Mouse (Mus musculus): ENCODE measurements at regions not wholly inside any gene's neighbourhood (a gene's known extent, or its start where the extent isn't known, plus 50 kb on each side); places are given as distances from the start of the nearest gene placed in this dataset.
"Not testable (repeated sequence)": the region's sequence is repeated elsewhere in the genome, so short reads cannot be mapped to it uniquely, and the experiment has no call there.

GRCm38 (mm10) chr16:29758246-29758645 lies 179.1 kb downstream of the Opa1 start:
- WGBS (ENCODE audit: insufficient replicate concordance): 50% methylated on average over 3 of the region's 3 CpGs
- Histone ChIP-seq H3K9ac (replicated peaks) (no peak overlapping the region), H3K4me3 (ENCODE audit: insufficient read depth in 1 of 2, low read depth in 2 of 2, low read length in 2 of 2) (no peak overlapping the region), H3K4me2 (ENCODE audit: low read depth) (no peak overlapping the region), H3K9me3 (ENCODE audit: control insufficient read depth, low read length) (no peaks in the 10 kb centered on the region), H3K36me3 (replicated peaks; ENCODE audit: control insufficient read depth, insufficient read depth, low read depth) (no peaks in the 10 kb centered on the region), H3K27me3 (ENCODE audit: control insufficient read depth, insufficient read depth, low read length) (no peaks in the 10 kb centered on the region), H3K4me1 (replicated peaks; ENCODE audit: control insufficient read depth in 2 of 2, insufficient read depth in 2 of 2, low read length in 1 of 2) (peaks cover 0 to 5% of the 10 kb centered on the region in 2 experiments; a peak in 1 of 4 replicates), H3K27ac (no peak overlapping the region)
- TF ChIP-seq CTCF (IDR thresholded peaks at IDR 0.05; ENCODE audit: low read depth): no peak
- DNase-seq (ENCODE audit: low read depth in 3 of 3, low spot score in 3 of 3) (no peak), ATAC-seq (ENCODE audit: insufficient read depth) (no peak)

- no peaks in the 10 kb centered on the region for H3K27me3 ChIP-seq (ENCODE audit: control insufficient read depth, insufficient read depth, low read length)
- no peak overlapping the region for H3K4me2 ChIP-seq (ENCODE audit: low read depth)
- WGBS (ENCODE audit: insufficient replicate concordance): 73% methylated on average over 3 of the region's 3 CpGs
- no peak overlapping the region for H3K27ac ChIP-seq
- H3K9ac ChIP-seq (replicated peaks): no peak overlapping the region
- TF ChIP-seq CTCF (IDR thresholded peaks at IDR 0.05; ENCODE audit: low read depth): no peak
- TF ChIP-seq EP300 (IDR thresholded peaks at IDR 0.05; ENCODE audit: low read depth): no peak
- no peak overlapping the region for H3K4me3 ChIP-seq (ENCODE audit: insufficient read depth in 1 of 2, low read depth in 2 of 2, low read length in 2 of 2)
- no peaks in the 10 kb centered on the region for H3K9me3 ChIP-seq (ENCODE audit: control insufficient read depth, low read length)
- ATAC-seq (ENCODE audit: insufficient read depth): no peak
- H3K36me3 ChIP-seq (replicated peaks; ENCODE audit: control insufficient read depth, insufficient read depth, low read depth): no peaks in the 10 kb centered on the region
- peaks cover 0 to 4% of the 10 kb centered on the region in 2 experiments; a peak in 1 of 4 replicates for H3K4me1 ChIP-seq (replicated peaks; ENCODE audit: control insufficient read depth in 2 of 2, insufficient read depth in 2 of 2, low read length in 1 of 2)
- DNase-seq (ENCODE audit: low read depth in 3 of 3, low spot score in 3 of 3): no peak
Observed at GRCm38 (mm10) chr16:29759416-29759815, 180.3 kb downstream of the Opa1 start.

GRCm38 (mm10) chr16:29760627-29761026 lies 181.5 kb downstream of the Opa1 start:
- no peak overlapping the region for H3K9ac ChIP-seq (replicated peaks)
- H3K4me2 ChIP-seq (ENCODE audit: low read depth): no peak overlapping the region
- no peaks in the 10 kb centered on the region for H3K27me3 ChIP-seq (ENCODE audit: control insufficient read depth, insufficient read depth, low read length)
- no peak overlapping the region for H3K4me3 ChIP-seq (ENCODE audit: insufficient read depth in 1 of 2, low read depth in 2 of 2, low read length in 2 of 2)
- H3K36me3 ChIP-seq (replicated peaks; ENCODE audit: control insufficient read depth, insufficient read depth, low read depth): no peaks in the 10 kb centered on the region
- ATAC-seq (ENCODE audit: insufficient read depth) (no peak), DNase-seq (ENCODE audit: low read depth in 3 of 3, low spot score in 3 of 3) (no peak)
- H3K9me3 ChIP-seq (ENCODE audit: control insufficient read depth, low read length): no peaks in the 10 kb centered on the region; the same call in 1 of the 2 replicates
- H3K27ac ChIP-seq: no peak overlapping the region
- H3K4me1 ChIP-seq (replicated peaks; ENCODE audit: control insufficient read depth in 2 of 2, insufficient read depth in 2 of 2, low read length in 1 of 2): 0 out of 4 replicates have a peak, but pooled peaks cover 0 to 1% of the 10 kb centered on the region in 2 experiments
- 71% methylated on average over 4 of the region's 4 CpGs for WGBS (ENCODE audit: insufficient replicate concordance)
- TF ChIP-seq CTCF (IDR thresholded peaks at IDR 0.05; ENCODE audit: low read depth): no peak
- TF ChIP-seq EP300 (IDR thresholded peaks at IDR 0.05; ENCODE audit: low read depth): no peak

GRCm38 (mm10) chr16:29761779-29762277 lies 182.7 kb downstream of the Opa1 start:
- Histone ChIP-seq H3K27ac (no peak overlapping the region), H3K9me3 (ENCODE audit: control insufficient read depth, low read length) (no peaks in the 10 kb centered on the region; the same call in 1 of the 2 replicates), H3K27me3 (ENCODE audit: control insufficient read depth, insufficient read depth, low read length) (no peaks in the 10 kb centered on the region), H3K4me2 (ENCODE audit: low read depth) (no peak overlapping the region), H3K4me3 (ENCODE audit: insufficient read depth in 1 of 2, low read depth in 2 of 2, low read length in 2 of 2) (no peak overlapping the region), H3K4me1 (replicated peaks; ENCODE audit: control insufficient read depth in 2 of 2, insufficient read depth in 2 of 2, low read length in 1 of 2) (0 out of 4 replicates have a peak, but pooled peaks cover 0 to 1% of the 10 kb centered on the region in 2 experiments), H3K36me3 (replicated peaks; ENCODE audit: control insufficient read depth, insufficient read depth, low read depth) (no peaks in the 10 kb centered on the region), H3K9ac (replicated peaks) (no peak overlapping the region)
- 11% methylated on average over 6 of the region's 6 CpGs for WGBS (ENCODE audit: insufficient replicate concordance)
- no peak for TF ChIP-seq CTCF (IDR thresholded peaks at IDR 0.05; ENCODE audit: low read depth)
- TF ChIP-seq EP300 (IDR thresholded peaks at IDR 0.05; ENCODE audit: low read depth): no peak
- ATAC-seq (ENCODE audit: insufficient read depth) (no peak), DNase-seq (ENCODE audit: low read depth in 3 of 3, low spot score in 3 of 3) (no peak)

- DNase-seq (ENCODE audit: low read depth in 3 of 3, low spot score in 3 of 3): no peak
- no peak overlapping the region for H3K4me3 ChIP-seq (ENCODE audit: insufficient read depth in 1 of 2, low read depth in 2 of 2, low read length in 2 of 2)
- H3K27me3 ChIP-seq (ENCODE audit: control insufficient read depth, insufficient read depth, low read length): no peaks in the 10 kb centered on the region
- ATAC-seq (ENCODE audit: insufficient read depth): no peak
- H3K36me3 ChIP-seq (replicated peaks; ENCODE audit: control insufficient read depth, insufficient read depth, low read depth): no peaks in the 10 kb centered on the region
- WGBS (ENCODE audit: insufficient replicate concordance): 59% methylated on average over 1 of the region's 1 CpGs
- no peak overlapping the region for H3K4me2 ChIP-seq (ENCODE audit: low read depth)
- TF ChIP-seq CTCF (IDR thresholded peaks at IDR 0.05; ENCODE audit: low read depth) (no peak), EP300 (IDR thresholded peaks at IDR 0.05; ENCODE audit: low read depth) (no peak)
- no peaks in the 10 kb centered on the region; the same call in 1 of the 2 replicates for H3K9me3 ChIP-seq (ENCODE audit: control insufficient read depth, low read length)
- no peak overlapping the region for H3K27ac ChIP-seq
- 0 out of 4 replicates have a peak, but pooled peaks cover 0 to 1% of the 10 kb centered on the region in 2 experiments for H3K4me1 ChIP-seq (replicated peaks; ENCODE audit: control insufficient read depth in 2 of 2, insufficient read depth in 2 of 2, low read length in 1 of 2)
- H3K9ac ChIP-seq (replicated peaks): no peak overlapping the region
Observed at GRCm38 (mm10) chr16:29764376-29764775, 185.2 kb downstream of the Opa1 start.

GRCm38 (mm10) chr16:29765801-29766200 lies 186.7 kb downstream of the Opa1 start:
- H3K27ac ChIP-seq; H3K4me1 ChIP-seq (replicated peaks; ENCODE audit: control insufficient read depth in 2 of 2, insufficient read depth in 2 of 2, low read length in 1 of 2); H3K4me2 ChIP-seq (ENCODE audit: low read depth); H3K27me3 ChIP-seq (ENCODE audit: control insufficient read depth, insufficient read depth, low read length); H3K36me3 ChIP-seq (replicated peaks; ENCODE audit: control insufficient read depth, insufficient read depth, low read depth); H3K9me3 ChIP-seq (ENCODE audit: control insufficient read depth, low read length); H3K4me3 ChIP-seq (ENCODE audit: insufficient read depth in 1 of 2, low read depth in 2 of 2, low read length in 2 of 2); DNase-seq (ENCODE audit: low read depth in 3 of 3, low spot score in 3 of 3); H3K9ac ChIP-seq (replicated peaks); ATAC-seq (ENCODE audit: insufficient read depth): not testable (repeated sequence)
- 59% methylated on average over 3 of the region's 3 CpGs for WGBS (ENCODE audit: insufficient replicate concordance)
